Mouse (Mus musculus) limb, embryonic 12.5 days (tissue): ENCODE results near the gene Rrbp1. TPM values are rescaled to one million over a fixed set of nuclear protein-coding genes. Genes with fewer than 3 reads are reported as not detected.

Experiments
- ATAC-seq: fragments of 200-750 bp; cut with Nextera tagmentation; 2 replicates; pipeline ENCODE4 v1.8.0; 2017; ENCODE audit warnings: low read depth, moderate TSS enrichment; ENCODE audit not compliant: insufficient number of reproducible peaks, insufficient read depth, low FRiP score, low TSS enrichment
- H3K27ac ChIP-seq: fragments of 300-500 bp; sonication (generic); 2 replicates; pipeline ENCODE4 v1.5.1; 2016; ENCODE audit warnings: mild to moderate bottlenecking, moderate library complexity
- H3K27me3 ChIP-seq: fragments of 300-500 bp; sonication (generic); 2 replicates; pipeline ENCODE4 v1.6.1; 2016; ENCODE audit warnings: mild to moderate bottlenecking, moderate library complexity
- H3K36me3 ChIP-seq: fragments of 300-500 bp; sonication (generic); 2 replicates; pipeline ENCODE4 v1.6.1; 2016; ENCODE audit warnings: mild to moderate bottlenecking, moderate library complexity
- H3K4me1 ChIP-seq: fragments of 300-500 bp; sonication (generic); replicated peaks from 2 replicates; pipeline ENCODE4 v1.6.1; 2016
- H3K4me2 ChIP-seq: fragments of 300-500 bp; sonication (generic); 2 replicates; pipeline ENCODE4 v1.6.1; 2016; ENCODE audit warnings: mild to moderate bottlenecking, moderate library complexity
- H3K4me3 ChIP-seq: fragments of 300-500 bp; sonication (generic); replicated peaks from 2 replicates; pipeline ENCODE4 v1.5.1; 2016; ENCODE audit warnings: mild to moderate bottlenecking
- H3K9ac ChIP-seq: fragments of 300-500 bp; sonication (generic); replicated peaks from 2 replicates; pipeline ENCODE4 v1.6.1; 2016; ENCODE audit warnings: mild to moderate bottlenecking, moderate library complexity
- H3K9me3 ChIP-seq: fragments of 300-500 bp; sonication (generic); 2 replicates; pipeline ENCODE4 v1.6.1; 2016; ENCODE audit warnings: mild to moderate bottlenecking, moderate library complexity
- WGBS: fragments of 180-500 bp; shearing (Covaris S2); methylation state at CpG from one replicate; pipeline ENCODE4 v1.1.7; 2016; 5-methylcytosine and 5-hydroxymethylcytosine counted together
- polyA plus RNA-seq: library from polyadenylated mRNA; unstranded; fragments of >200 nt; fragmentation: Nextera tagmentation; extraction: Ambion mirVana; gene quantifications from 2 replicates; pipeline ENCODE4 v1.2.1, GENCODE M21; 2016

Rrbp1 gene
- polyA plus RNA-seq, 1 experiment from 2014 or later = 78.8 TPM

- 73% methylated on average over 6 of the region's 6 CpGs for WGBS
- Histone ChIP-seq H3K36me3 (peaks cover 9% of the 10 kb centered on the region; the same call in 1 of the 2 replicates), H3K9me3 (no peaks in the 10 kb centered on the region), H3K9ac (no peak overlapping the region), H3K4me2 (no peak overlapping the region), H3K4me1 (peaks cover 31% of the 10 kb centered on the region), H3K27me3 (no peaks in the 10 kb centered on the region), H3K4me3 (no peak overlapping the region), H3K27ac (no peak overlapping the region)
- ATAC-seq = no peak
These were observed 5.7 kb downstream of the Rrbp1 start for GRCm38 (mm10) chr2:144005166-144005955.

GRCm38 (mm10) chr2:144003544-144003943, 7.5 kb downstream of the Rrbp1 start:
- H3K4me1 ChIP-seq = peaks cover 18% of the 10 kb centered on the region
- 82% methylated on average over 2 of the region's 2 CpGs for WGBS
- no peak overlapping the region for H3K4me3 ChIP-seq
- no peak overlapping the region for H3K27ac ChIP-seq
- peaks cover 9% of the 10 kb centered on the region; the same call in 1 of the 2 replicates for H3K36me3 ChIP-seq
- no peaks in the 10 kb centered on the region for H3K27me3 ChIP-seq
- H3K4me2 ChIP-seq = no peak overlapping the region
- no peaks in the 10 kb centered on the region for H3K9me3 ChIP-seq
- no peak for ATAC-seq
- H3K9ac ChIP-seq = no peak overlapping the region

- H3K9ac ChIP-seq = no peak overlapping the region
- ATAC-seq = no peak
- H3K27ac ChIP-seq = no peak overlapping the region
- H3K4me3 ChIP-seq = no peak overlapping the region
- no peaks in the 10 kb centered on the region for H3K9me3 ChIP-seq
- H3K4me1 ChIP-seq = peaks cover 18% of the 10 kb centered on the region
- WGBS = 83% methylated on average over 5 of the region's 5 CpGs
- H3K27me3 ChIP-seq = no peaks in the 10 kb centered on the region
- no peak overlapping the region for H3K4me2 ChIP-seq
- no peaks in the 10 kb centered on the region for H3K36me3 ChIP-seq
These were observed 8.7 kb downstream of the Rrbp1 start for GRCm38 (mm10) chr2:144002229-144002984.

GRCm38 (mm10) chr2:143992977-143993376, 18.1 kb downstream of the Rrbp1 start:
- no peaks in the 10 kb centered on the region for H3K9me3 ChIP-seq
- no peak for ATAC-seq
- H3K36me3 ChIP-seq = peaks cover 15% of the 10 kb centered on the region
- no peak overlapping the region for H3K4me2 ChIP-seq
- H3K4me3 ChIP-seq = no peak overlapping the region
- H3K27me3 ChIP-seq = no peaks in the 10 kb centered on the region
- H3K9ac ChIP-seq = no peak overlapping the region
- H3K27ac ChIP-seq = no peak overlapping the region
- 89% methylated on average over 1 of the region's 1 CpGs for WGBS
- H3K4me1 ChIP-seq = 0 out of 2 replicates have a peak, but pooled peaks cover 3% of the 10 kb centered on the region

GRCm38 (mm10) chr2:143991964-143992672, 18.9 kb downstream of the Rrbp1 start:
- 88% methylated on average over 7 of the region's 7 CpGs for WGBS
- H3K36me3 ChIP-seq = peaks cover 23% of the 10 kb centered on the region

GRCm38 (mm10) chr2:143990997-143991396, 20.1 kb downstream of the Rrbp1 start:
- ATAC-seq = no peak
- Histone ChIP-seq H3K4me1 (0 out of 2 replicates have a peak, but pooled peaks cover 3% of the 10 kb centered on the region), H3K4me3 (no peak overlapping the region), H3K9me3 (no peaks in the 10 kb centered on the region), H3K4me2 (no peak overlapping the region), H3K36me3 (peaks cover 27% of the 10 kb centered on the region), H3K27me3 (no peaks in the 10 kb centered on the region), H3K27ac (no peak overlapping the region), H3K9ac (no peak overlapping the region)
- WGBS = 78% methylated on average over 1 of the region's 1 CpGs

More at GRCm38 (mm10) chr2:143991964-143992672, 18.9 kb downstream of the Rrbp1 start:
- H3K4me3 ChIP-seq = no peak overlapping the region
- H3K4me2 ChIP-seq = no peak overlapping the region
- ATAC-seq = no peak
- no peak overlapping the region for H3K27ac ChIP-seq
- 0 out of 2 replicates have a peak, but pooled peaks cover 3% of the 10 kb centered on the region for H3K4me1 ChIP-seq
- H3K27me3 ChIP-seq = no peaks in the 10 kb centered on the region
- H3K9me3 ChIP-seq = no peaks in the 10 kb centered on the region
- H3K9ac ChIP-seq = no peak overlapping the region

GRCm38 (mm10) chr2:143988016-143988415, 23.0 kb downstream of the Rrbp1 start:
- Histone ChIP-seq H3K4me1 (0 out of 2 replicates have a peak, but pooled peaks cover 3% of the 10 kb centered on the region), H3K27ac (no peak overlapping the region), H3K9ac (no peak overlapping the region), H3K36me3 (peaks cover 53% of the 10 kb centered on the region), H3K4me2 (no peak overlapping the region), H3K27me3 (no peaks in the 10 kb centered on the region), H3K9me3 (no peaks in the 10 kb centered on the region), H3K4me3 (no peak overlapping the region)
- 92% methylated on average over 3 of the region's 3 CpGs for WGBS
- no peak for ATAC-seq

- no peaks in the 10 kb centered on the region for H3K27me3 ChIP-seq
- no peak overlapping the region for H3K4me3 ChIP-seq
- no peak overlapping the region for H3K27ac ChIP-seq
- 82% methylated on average over 2 of the region's 2 CpGs for whole genome bisulfite sequencing
- H3K9me3 ChIP-seq = no peaks in the 10 kb centered on the region
- H3K9ac ChIP-seq = no peak overlapping the region
- no peak overlapping the region for H3K4me2 ChIP-seq
- no peak for ATAC-seq
- peaks cover 56% of the 10 kb centered on the region for H3K36me3 ChIP-seq
- 0 out of 2 replicates have a peak, but pooled peaks cover 3% of the 10 kb centered on the region for H3K4me1 ChIP-seq
These were observed 23.6 kb downstream of the Rrbp1 start for GRCm38 (mm10) chr2:143987485-143987884.

GRCm38 (mm10) chr2:143983482-143983881, 27.6 kb downstream of the Rrbp1 start:
- 69% methylated on average over 2 of the region's 2 CpGs for WGBS
- H3K4me3 ChIP-seq = no peak overlapping the region
- no peaks in the 10 kb centered on the region for H3K27me3 ChIP-seq
- H3K4me2 ChIP-seq = no peak overlapping the region
- no peak overlapping the region for H3K27ac ChIP-seq
- ATAC-seq = no peak
- no peak overlapping the region for H3K9ac ChIP-seq
- H3K36me3 ChIP-seq = peaks cover 62% of the 10 kb centered on the region
- no peaks in the 10 kb centered on the region for H3K9me3 ChIP-seq
- no peaks in the 10 kb centered on the region for H3K4me1 ChIP-seq

- ATAC-seq = no peak
- peaks cover 62% of the 10 kb centered on the region for H3K36me3 ChIP-seq
- WGBS = 58% methylated on average over 3 of the region's 3 CpGs
These were observed 28.2 kb downstream of the Rrbp1 start for GRCm38 (mm10) chr2:143982901-143983300.

GRCm38 (mm10) chr2:143982152-143982551, 28.9 kb downstream of the Rrbp1 start:
- peaks cover 55% of the 10 kb centered on the region for H3K36me3 ChIP-seq
- H3K27ac ChIP-seq = no peak overlapping the region
- no peak overlapping the region for H3K4me3 ChIP-seq
- no peaks in the 10 kb centered on the region for H3K27me3 ChIP-seq
- no peak for ATAC-seq
- H3K4me1 ChIP-seq = no peaks in the 10 kb centered on the region
- no peaks in the 10 kb centered on the region for H3K9me3 ChIP-seq
- WGBS = 85% methylated on average over 4 of the region's 4 CpGs
- H3K4me2 ChIP-seq = no peak overlapping the region
- no peak overlapping the region for H3K9ac ChIP-seq

More at GRCm38 (mm10) chr2:143982901-143983300, 28.2 kb downstream of the Rrbp1 start:
- H3K9ac ChIP-seq = no peak overlapping the region
- no peak overlapping the region for H3K27ac ChIP-seq
- H3K9me3 ChIP-seq = no peaks in the 10 kb centered on the region
- H3K4me1 ChIP-seq = no peaks in the 10 kb centered on the region
- H3K4me2 ChIP-seq = no peak overlapping the region
- H3K4me3 ChIP-seq = no peak overlapping the region
- H3K27me3 ChIP-seq = no peaks in the 10 kb centered on the region
